Mouse (Mus musculus): ENCODE data around the gene Oprl1. TPM values are rescaled to one million over a fixed set of nuclear protein-coding genes. Genes with fewer than 3 reads are reported as not detected.

Gene Oprl1
- 16.4 and 19.8 TPM in 2 replicates for polyA plus RNA-seq (2012; rRNA removed)

DNA sequence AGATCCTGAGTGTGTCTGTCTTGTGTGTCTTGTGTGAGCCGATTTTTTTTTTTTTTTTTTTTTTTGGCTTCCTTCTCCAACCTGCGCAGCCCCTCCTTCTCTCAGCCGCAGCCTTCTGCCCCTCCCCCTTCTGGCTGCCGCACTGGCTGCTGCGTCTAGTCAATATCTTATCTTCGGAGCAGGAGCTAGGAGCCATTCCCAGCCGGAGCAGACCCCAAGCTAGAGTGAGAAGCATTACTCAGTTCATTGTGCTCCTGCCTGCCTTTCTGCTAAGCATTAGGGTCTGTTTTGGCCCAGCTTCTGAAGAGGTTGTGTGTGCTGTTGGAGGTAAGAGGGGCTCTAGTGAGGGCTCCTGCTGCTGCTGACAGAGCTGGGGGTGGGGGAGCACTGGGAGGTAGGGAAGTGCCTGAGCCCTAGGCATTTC, at the start of gene Oprl1:
Gene Oprl1 (plus strand): TSS at position 114 of the 424 bp plus-strand sequence.

DNA sequence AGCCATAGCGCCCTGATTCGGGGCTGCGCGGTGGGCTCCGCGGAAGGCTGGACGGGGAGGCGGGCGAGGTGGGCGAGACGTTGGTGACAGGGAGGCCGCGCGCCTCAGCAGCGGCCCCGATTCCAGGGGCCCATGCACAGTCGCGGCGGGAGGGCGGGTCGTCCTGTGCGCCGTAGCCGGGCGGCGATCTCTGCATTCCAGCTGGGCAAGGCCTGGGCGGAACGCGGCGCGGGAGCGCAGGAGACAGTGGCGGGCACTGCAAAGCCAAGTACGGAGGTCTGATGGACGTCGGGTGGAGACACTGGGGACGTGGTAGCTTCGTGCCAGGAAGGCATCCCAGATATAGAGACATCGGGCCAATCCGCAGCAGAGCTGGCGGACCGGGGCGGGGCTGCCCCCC, 43.5 kb upstream of the Oprl1 start, which contains the start of gene Sox18:
Gene Sox18 (minus strand): TSS at position 315 of the 400 bp plus-strand sequence.

DNA sequence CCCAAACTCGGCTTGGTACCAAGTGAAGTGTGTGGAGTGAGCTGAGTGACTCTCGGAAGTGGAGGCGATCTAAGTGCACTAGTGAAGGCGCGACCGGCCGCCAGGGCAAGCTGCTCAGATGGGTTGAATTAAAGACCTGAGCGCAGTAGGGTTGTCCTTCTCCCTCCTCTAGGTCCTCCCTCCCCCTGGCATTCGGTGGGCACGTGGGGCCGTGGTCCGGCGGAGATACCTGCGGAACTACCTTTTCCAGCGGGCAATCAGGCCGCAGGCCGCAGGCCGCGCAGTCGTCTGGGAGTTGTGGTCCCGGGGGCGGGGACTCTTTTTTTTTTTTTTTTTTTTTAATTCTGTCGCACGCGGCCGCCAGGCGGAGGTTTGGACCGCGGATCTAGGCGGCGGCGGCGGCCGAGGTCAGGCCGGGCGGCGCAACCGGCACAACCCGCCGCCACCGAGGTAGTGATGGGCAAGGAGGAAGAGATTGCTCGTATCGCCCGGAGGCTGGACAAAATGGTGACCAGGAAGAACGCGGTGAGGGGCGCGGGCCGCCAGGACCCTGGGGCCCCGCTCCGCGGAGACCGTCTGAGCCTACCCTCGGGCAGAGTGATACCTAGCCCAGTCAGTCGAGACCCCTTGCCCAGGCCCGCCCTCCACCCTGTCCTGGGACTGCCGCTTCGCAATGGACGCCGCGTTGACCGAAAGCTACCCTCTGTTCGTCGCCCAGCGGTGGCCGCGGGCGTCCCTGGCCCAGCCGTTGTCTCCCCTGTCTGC, 34.7 kb upstream of the Oprl1 start, which contains the start of gene Tcea2:
Gene Tcea2 (plus strand): TSS at position 360 of the 765 bp plus-strand sequence.

DNA sequence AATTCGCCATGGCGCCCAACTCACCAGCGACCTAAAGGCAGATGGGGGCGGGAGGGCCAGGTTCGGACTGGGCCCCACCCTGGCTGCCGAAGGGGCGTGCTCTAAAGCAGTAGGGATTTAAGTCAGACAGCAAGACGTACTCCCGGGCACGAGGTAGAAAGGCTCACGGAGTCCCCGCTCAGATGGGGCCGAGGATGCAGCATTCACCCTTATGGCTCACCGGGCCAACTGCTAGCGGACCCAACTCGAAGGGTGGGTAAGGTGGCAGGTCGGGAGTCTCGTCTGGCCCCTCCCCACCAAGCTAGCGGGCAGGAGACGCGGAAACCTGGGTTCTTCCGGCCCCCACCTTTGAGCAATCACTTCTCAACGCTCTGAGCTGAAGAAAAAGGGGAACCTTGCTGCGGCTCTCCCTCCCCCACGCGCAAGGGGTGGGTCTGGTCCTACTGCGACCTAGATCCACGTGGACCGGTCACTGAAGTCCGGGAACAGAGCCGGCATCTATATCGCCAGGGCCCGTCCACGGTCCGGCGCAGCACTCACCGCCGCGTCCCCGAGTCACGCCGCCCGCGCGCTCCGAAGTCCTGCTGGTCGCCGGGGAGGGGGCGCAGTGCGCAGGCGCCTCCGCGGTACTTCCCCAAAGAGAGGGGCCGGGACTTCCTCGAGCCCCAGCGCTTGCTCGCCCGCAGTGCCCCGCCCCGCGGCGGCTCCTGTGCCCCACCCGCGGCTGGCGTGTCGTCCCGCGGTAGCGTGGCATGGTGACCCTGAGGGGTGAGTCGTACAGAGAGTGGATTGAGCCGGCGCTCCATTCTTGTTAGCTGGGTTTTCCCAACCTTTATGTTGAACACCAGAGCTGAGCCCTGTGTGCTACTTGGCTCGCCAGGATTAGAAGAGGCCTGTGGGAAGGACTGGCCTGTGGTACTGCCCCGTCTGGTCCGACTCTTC, 21.2 kb upstream of the Oprl1 start, which contains the start of gene Rgs19:
Gene Rgs19 (minus strand): TSS at position 639 of the 942 bp plus-strand sequence.

DNA sequence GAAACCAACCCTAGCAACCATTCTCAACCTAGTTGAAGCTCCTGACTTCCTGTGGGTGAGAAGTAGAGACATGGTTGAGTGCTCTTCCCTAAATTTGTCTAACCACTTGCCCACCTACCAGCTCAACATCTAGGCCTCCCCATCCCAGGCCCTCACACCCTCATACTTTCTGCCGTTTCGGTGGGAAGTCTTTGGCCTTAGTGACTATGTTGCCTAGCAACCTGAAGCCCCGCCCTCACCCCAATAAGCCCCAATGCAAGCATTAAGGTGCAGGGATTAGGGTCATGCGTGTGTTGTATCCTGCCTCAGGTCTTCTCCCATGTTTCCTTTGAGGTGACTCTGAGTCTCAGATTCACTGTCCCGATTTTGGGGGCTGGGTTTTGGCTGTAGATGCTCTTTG, 16.6 kb upstream of the Oprl1 start, which contains the start of gene Lkaaear1:
Gene Lkaaear1 (minus strand): TSS at position 202 of the 400 bp plus-strand sequence.

DNA sequence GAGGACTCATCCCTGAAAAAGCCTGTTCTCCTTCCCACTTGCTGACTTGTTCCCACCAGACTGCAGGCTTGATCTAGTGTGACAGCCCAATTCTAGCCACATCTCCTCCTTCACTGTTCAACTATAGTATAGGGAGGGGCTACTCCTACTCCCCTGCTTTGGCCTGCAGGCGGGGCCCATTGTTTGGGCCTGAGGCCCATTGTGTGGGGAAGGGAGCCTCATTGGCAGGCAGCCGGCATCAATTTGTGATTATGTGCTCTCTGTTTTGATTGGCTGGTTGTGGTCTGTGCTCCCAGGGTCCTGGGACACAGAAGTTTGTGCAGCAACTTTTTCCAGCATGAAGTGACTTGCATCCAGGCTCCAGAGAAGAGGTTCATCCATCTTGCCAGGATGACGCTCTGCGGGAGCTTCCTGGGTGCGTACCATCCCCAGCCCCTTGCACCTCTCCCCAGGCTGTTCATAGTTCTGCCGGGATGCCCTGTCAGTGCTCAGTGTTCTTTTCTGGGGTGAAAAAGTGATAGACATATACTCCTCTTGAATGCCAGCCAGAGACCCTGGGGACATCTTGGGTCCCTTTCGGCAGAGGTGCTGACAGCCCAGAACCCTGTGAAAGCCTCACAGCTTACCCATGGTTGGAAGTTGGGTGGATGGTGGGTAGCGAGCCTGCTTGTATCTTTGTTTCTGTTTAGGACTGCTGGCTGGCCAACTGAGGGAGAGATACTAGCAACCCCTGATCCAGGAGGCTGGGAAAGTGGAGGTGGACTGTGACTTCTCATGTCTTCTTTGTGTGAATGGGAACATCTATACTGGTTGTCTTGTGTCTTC, 48.4 kb downstream of the Oprl1 start, which contains the start of gene Myt1:
Gene Myt1 (plus strand): TSS at position 327 of the 825 bp plus-strand sequence.

Other genes starting within 250 kb of the Oprl1 start
- gene Abhd16b, start 221.8 kb upstream of the Oprl1 start, polyA plus RNA-seq (2012; rRNA removed), result not detected in 2 replicates
- 137 and 215 TPM in 2 replicates for gene Tpd52l2, start 217.9 kb upstream of the Oprl1 start, polyA plus RNA-seq (2012; rRNA removed)
- 72.3 and 86.8 TPM in 2 replicates for gene Dnajc5, start 194.5 kb upstream of the Oprl1 start, polyA plus RNA-seq (2012; rRNA removed)
- gene Uckl1, start 130.1 kb upstream of the Oprl1 start, polyA plus RNA-seq (2012; rRNA removed), result 59.6 and 92.4 TPM in 2 replicates
- 50.4 and 77.7 TPM in 2 replicates for gene Prpf6, start 123.1 kb upstream of the Oprl1 start, polyA plus RNA-seq (2012; rRNA removed)
- gene Zfp512b, start 122.2 kb upstream of the Oprl1 start, polyA plus RNA-seq (2012; rRNA removed), result 86.1 and 97.7 TPM in 2 replicates
- 27.2 and 38.4 TPM in 2 replicates for gene Samd10, start 115.8 kb upstream of the Oprl1 start, polyA plus RNA-seq (2012; rRNA removed)
- 0.22 and 0.30 TPM in 2 replicates for gene Gm29797, start 58.0 kb upstream of the Oprl1 start, polyA plus RNA-seq (2012; rRNA removed)
- gene Sox18, start 43.4 kb upstream of the Oprl1 start, polyA plus RNA-seq (2012; rRNA removed), result 12.0 and 20.4 TPM in 2 replicates
- gene Tcea2, start 34.7 kb upstream of the Oprl1 start, polyA plus RNA-seq (2012; rRNA removed), result 43.7 and 63.4 TPM in 2 replicates
- 42.2 and 74.8 TPM in 2 replicates for gene Rgs19, start 21.0 kb upstream of the Oprl1 start, polyA plus RNA-seq (2012; rRNA removed)
- gene Lkaaear1, start 16.6 kb upstream of the Oprl1 start, polyA plus RNA-seq (2012; rRNA removed), result not detected in 2 replicates
- 46.8 and 70.9 TPM in 2 replicates for gene Myt1, start 48.3 kb downstream of the Oprl1 start, polyA plus RNA-seq (2012; rRNA removed)
- 47.2 and 69.5 TPM in 2 replicates for gene Pcmtd2, start 122.8 kb downstream of the Oprl1 start, polyA plus RNA-seq (2012; rRNA removed)
- gene Polr3k, start 149.3 kb downstream of the Oprl1 start, polyA plus RNA-seq (2012; rRNA removed), result 35.9 and 52.4 TPM in 2 replicates

Measured in central nervous system, embryonic 11.5 days (tissue).